Mouse (Mus musculus) bone marrow macrophage, adult 2 months (primary cell): Measurements from ENCODE around the gene Add1.

ENCODE experiments used
- CTCF ChIP-seq: IDR thresholded peaks from 2 replicates; pipeline ENCODE4 v1.5.1; 2012; ENCODE audit warnings: low read depth, mild to moderate bottlenecking, low read length, moderate library complexity
- POLR2A ChIP-seq: IDR thresholded peaks from 2 replicates; pipeline ENCODE4 v1.6.1; 2012; ENCODE audit warnings: mild to moderate bottlenecking, low read depth, low read length, borderline replicate concordance

DNA sequence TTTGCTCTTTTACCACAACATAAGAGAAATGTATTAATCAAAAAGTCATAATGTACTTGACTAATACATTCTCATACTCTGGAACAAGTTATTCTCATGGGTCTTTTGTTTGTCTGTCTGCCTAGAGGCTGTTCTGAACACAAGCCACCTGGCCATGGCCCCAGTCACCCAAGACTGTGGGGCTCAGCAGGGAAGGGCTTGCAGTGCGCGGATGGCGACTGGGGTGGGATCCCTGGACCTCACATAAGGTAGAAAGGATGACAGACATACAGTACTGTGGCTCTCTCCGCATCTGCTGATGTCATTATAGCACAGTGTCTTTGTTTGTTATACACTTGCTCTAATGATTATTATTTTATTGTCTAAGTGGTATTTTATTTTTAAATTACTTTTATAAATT lies 17.2 kb downstream of the Add1 start:
- TF ChIP-seq POLR2A = no peak
- no peak for TF ChIP-seq CTCF
